Mouse (Mus musculus) hindbrain, postnatal 0 days (tissue): ENCODE measurements around the gene Leng1. TPM values are rescaled to one million over a fixed set of nuclear protein-coding genes. Genes with fewer than 3 reads are reported as not detected.

Source experiments
- ATAC-seq: fragments of 200-750 bp; cut with Nextera tagmentation; 2 replicates; pipeline ENCODE4 v1.8.0; 2017; ENCODE audit warnings: mild to moderate bottlenecking, moderate TSS enrichment, moderate library complexity
- DNase-seq: peaks from one replicate; pipeline ENCODE4 v3.0.0-alpha.2; 2015; ENCODE audit warnings: low spot score
- H3K27ac ChIP-seq: fragments of 300-500 bp; sonication (generic); 2 replicates; pipeline ENCODE4 v1.5.1; 2014; ENCODE audit warnings: mild to moderate bottlenecking
- H3K27me3 ChIP-seq: fragments of 300-500 bp; sonication (generic); 2 replicates; pipeline ENCODE4 v1.6.1; 2014; ENCODE audit warnings: low read length, mixed read lengths; ENCODE audit not compliant: insufficient read depth
- H3K36me3 ChIP-seq: fragments of 300-500 bp; sonication (generic); 2 replicates; pipeline ENCODE4 v1.6.1; 2014; ENCODE audit warnings: low read length, mixed read lengths; ENCODE audit not compliant: insufficient read depth
- H3K4me1 ChIP-seq: fragments of 300-500 bp; sonication (generic); 2 replicates; pipeline ENCODE4 v1.6.1; 2014; ENCODE audit warnings: antibody characterized with exemption, low read length, mixed read lengths; ENCODE audit not compliant: insufficient read depth
- H3K4me2 ChIP-seq: fragments of 300-500 bp; sonication (generic); 2 replicates; pipeline ENCODE4 v1.6.1; 2014; ENCODE audit warnings: low read depth, mild to moderate bottlenecking, low read length, moderate library complexity, mixed read lengths
- H3K4me3 ChIP-seq: fragments of 300-500 bp; sonication (generic); 2 replicates; pipeline ENCODE4 v1.5.1; 2014; ENCODE audit warnings: low read length
- H3K9ac ChIP-seq: fragments of 300-500 bp; sonication (generic); replicated peaks from 2 replicates; pipeline ENCODE4 v1.6.1; 2014; ENCODE audit warnings: mild to moderate bottlenecking, low read length, moderate library complexity, mixed read lengths
- H3K9me3 ChIP-seq: fragments of 300-500 bp; sonication (generic); 2 replicates; pipeline ENCODE4 v1.6.1; 2016; ENCODE audit warnings: low read length, mixed read lengths
- CTCF ChIP-seq: IDR thresholded peaks from 2 replicates; pipeline ENCODE4 v1.5.1; 2016; ENCODE audit warnings: antibody characterized with exemption, control low read depth, low read depth
- WGBS: fragments of 180-500 bp; shearing (Covaris S2); extraction: QIAGEN DNeasy Blood & Tissue Kit; methylation state at CpG from one replicate; pipeline ENCODE4 v1.1.7; 2014; 5-methylcytosine and 5-hydroxymethylcytosine counted together
- polyA plus RNA-seq: library from polyadenylated mRNA; unstranded; fragments of >200 nt; fragmentation: Nextera tagmentation; extraction: Ambion mirVana; gene quantifications from 2 replicates; pipeline ENCODE4 v1.2.1, GENCODE M21; 2015
- total RNA-seq: library from RNA; depleted of rRNA; stranded (reverse); fragments of >200 nt; gene quantifications from 2 replicates; pipeline ENCODE4 v1.2.3, GENCODE M21; 2014

The Leng1 gene
- total and polyA plus RNA-seq, 2 experiments from 2014 or later: 2.2 to 10.9 TPM

DNA sequence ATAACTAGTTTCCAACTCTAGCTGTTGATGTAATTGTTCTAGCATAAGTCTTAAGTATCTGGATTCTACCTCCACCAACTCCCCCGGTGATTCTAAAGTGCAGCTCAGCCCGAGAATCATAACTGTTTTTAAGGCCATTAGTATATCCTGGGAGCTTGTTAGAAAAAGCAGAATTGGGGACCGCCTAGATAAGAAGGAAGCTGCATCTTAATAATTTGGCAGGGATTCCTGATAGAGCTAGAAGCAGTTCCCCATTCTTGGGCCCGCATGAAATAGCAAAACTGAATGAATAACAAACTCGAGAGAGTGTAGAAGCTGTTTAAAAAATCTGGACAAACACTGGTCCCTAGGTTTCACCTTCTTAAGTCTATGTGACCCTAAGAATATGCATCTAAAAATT, 22.2 kb downstream of the Leng1 start:
- Histone ChIP-seq H3K27ac (no peak overlapping the region), H3K4me1 (peaks cover 23% of the 10 kb centered on the region), H3K9ac (no peak overlapping the region), H3K4me3 (no peak overlapping the region), H3K4me2 (no peak overlapping the region), H3K9me3 (no peaks in the 10 kb centered on the region), H3K27me3 (no peaks in the 10 kb centered on the region), H3K36me3 (peaks cover 13% of the 10 kb centered on the region; the same call in 1 of the 2 replicates)
- ATAC-seq: no peak
- WGBS: 74% methylated on average over 5 of the region's 5 CpGs
- DNase-seq: no peak
- TF ChIP-seq CTCF: no peak

GRCm38 (mm10) chr7:3630478-3630815, 35.2 kb downstream of the Leng1 start:
- no peaks in the 10 kb centered on the region for H3K27me3 ChIP-seq
- H3K9ac ChIP-seq: peak overlapping the region; percentile 80
- H3K9me3 ChIP-seq: no peaks in the 10 kb centered on the region
- no peak overlapping the region; the same call in 1 of the 2 replicates for H3K27ac ChIP-seq
- peak overlapping the region; percentile 98 for H3K4me2 ChIP-seq
- TF ChIP-seq CTCF: no peak
- 69% methylated on average over 3 of the region's 3 CpGs for WGBS
- peak overlapping the region; percentile 54 for H3K4me3 ChIP-seq
- peaks cover 20% of the 10 kb centered on the region for H3K4me1 ChIP-seq
- peaks cover 18% of the 10 kb centered on the region for H3K36me3 ChIP-seq
- DNase-seq: no peak
- no peak for ATAC-seq

- TF ChIP-seq CTCF: no peak
- 2% methylated on average over 47 of the region's 47 CpGs for WGBS
- H3K27ac ChIP-seq: peak within 1 kb of the TSS; percentile 91
- no peaks in the 10 kb centered on the region for H3K27me3 ChIP-seq
- peak within 1 kb of the TSS; percentile 54 for H3K4me3 ChIP-seq
- H3K9me3 ChIP-seq: no peaks in the 10 kb centered on the region
- H3K4me1 ChIP-seq: peaks cover 20% of the 10 kb centered on the region
- peak within 1 kb of the TSS; percentile 80 for H3K9ac ChIP-seq
- H3K4me2 ChIP-seq: peak within 1 kb of the TSS; percentile 98
- peak; percentile 98 for DNase-seq
- ATAC-seq: peak; percentile 92
- peaks cover 13% of the 10 kb centered on the region for H3K36me3 ChIP-seq
Observed at GRCm38 (mm10) chr7:3629543-3630477, 35.8 kb downstream of the Leng1 start, which contains the start of the genes Tfpt and Prpf31. Gene Tfpt, minus strand, starts transcription at chr7:3629929. Gene Prpf31, plus strand, starts transcription at chr7:3629985.

DNA sequence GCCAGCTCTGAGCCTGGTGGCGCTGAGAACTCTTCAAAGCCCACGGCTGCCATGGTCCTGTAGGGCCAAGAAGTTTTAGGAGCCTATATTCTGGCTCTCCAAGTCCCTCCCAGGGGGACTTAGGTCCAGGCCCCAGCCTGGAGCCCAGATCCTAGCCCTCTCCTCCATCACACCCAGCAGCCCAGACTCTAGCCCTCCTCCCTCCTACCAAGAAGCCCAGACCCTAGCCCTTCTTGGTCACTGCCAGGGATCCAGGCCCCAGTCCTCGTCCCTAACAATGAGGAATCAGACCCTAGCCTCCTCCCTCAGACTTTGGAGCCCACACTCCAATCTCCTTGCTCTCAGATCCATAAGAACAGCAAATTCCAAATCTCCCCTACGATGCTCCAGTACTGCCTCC, 36.6 kb downstream of the Leng1 start:
- Histone ChIP-seq H3K9me3 (no peaks in the 10 kb centered on the region), H3K9ac (peak overlapping the region; percentile 80), H3K27me3 (no peaks in the 10 kb centered on the region), H3K4me1 (peaks cover 20% of the 10 kb centered on the region), H3K36me3 (peaks cover 7% of the 10 kb centered on the region; the same call in 1 of the 2 replicates), H3K4me2 (peak overlapping the region; percentile 98), H3K4me3 (peak overlapping the region; percentile 54), H3K27ac (peak overlapping the region; percentile 91)
- ATAC-seq: peak; percentile 31; the same call in 1 of the 2 replicates
- no peak for TF ChIP-seq CTCF
- no peak for DNase-seq
- WGBS: 30% methylated on average over 4 of the region's 4 CpGs

DNA sequence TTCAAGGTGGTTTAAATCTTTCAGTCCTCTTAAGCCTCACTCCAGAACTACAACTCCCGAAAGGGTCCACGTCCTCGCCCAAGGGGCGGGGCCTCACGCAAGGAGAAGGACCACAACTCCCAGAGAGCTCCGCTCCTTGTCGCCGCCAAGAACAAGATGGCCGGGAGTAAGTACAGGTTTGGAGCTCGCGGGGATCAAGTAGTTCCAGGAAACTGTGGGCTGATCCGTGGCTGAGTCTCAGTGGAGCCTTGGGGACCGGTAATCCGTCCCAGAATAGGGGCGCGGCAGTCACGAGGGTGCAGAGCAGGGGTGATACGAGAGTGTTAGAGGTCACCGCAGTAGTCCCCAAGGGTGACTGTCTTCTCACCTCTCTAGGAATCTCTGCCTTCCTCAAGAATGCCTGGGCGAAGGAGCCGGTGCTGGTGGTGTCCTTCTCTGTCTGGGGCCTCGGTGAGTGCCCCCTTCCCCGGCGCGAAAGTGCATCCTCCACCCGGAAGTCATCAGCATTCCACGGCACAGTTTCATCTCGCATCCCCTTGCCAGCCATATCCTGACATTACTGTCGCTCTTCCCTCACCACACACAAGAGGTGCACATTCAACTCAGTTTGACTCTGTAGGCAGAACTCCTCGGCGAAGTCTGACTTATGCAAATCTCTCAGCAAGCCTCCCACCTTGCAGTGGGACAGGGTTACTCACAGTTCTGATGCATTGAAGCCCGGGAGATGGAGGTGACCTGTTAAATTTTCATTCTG, 48.2 kb downstream of the Leng1 start, which contains the start of gene Ndufa3:
Gene Ndufa3 (plus strand): TSS at position 132 of the 754 bp plus-strand sequence.
- Histone ChIP-seq H3K36me3 (peaks cover 14% of the 10 kb centered on the region; the same call in 1 of the 2 replicates), H3K4me2 (peak within 1 kb of the TSS; percentile 82), H3K4me3 (peak within 1 kb of the TSS; percentile 86), H3K27ac (peak within 1 kb of the TSS; percentile 87), H3K9me3 (no peaks in the 10 kb centered on the region), H3K4me1 (peaks cover 5% of the 10 kb centered on the region; the same call in 1 of the 2 replicates), H3K9ac (peak within 1 kb of the TSS; percentile 86), H3K27me3 (no peaks in the 10 kb centered on the region)
- DNase-seq (peak; percentile 97), ATAC-seq (peak; percentile 96)
- 2% methylated on average over 32 of the region's 32 CpGs for WGBS
- TF ChIP-seq CTCF: no peak; the same call in 1 of the 2 replicates
